In the genomic region with DNA sequence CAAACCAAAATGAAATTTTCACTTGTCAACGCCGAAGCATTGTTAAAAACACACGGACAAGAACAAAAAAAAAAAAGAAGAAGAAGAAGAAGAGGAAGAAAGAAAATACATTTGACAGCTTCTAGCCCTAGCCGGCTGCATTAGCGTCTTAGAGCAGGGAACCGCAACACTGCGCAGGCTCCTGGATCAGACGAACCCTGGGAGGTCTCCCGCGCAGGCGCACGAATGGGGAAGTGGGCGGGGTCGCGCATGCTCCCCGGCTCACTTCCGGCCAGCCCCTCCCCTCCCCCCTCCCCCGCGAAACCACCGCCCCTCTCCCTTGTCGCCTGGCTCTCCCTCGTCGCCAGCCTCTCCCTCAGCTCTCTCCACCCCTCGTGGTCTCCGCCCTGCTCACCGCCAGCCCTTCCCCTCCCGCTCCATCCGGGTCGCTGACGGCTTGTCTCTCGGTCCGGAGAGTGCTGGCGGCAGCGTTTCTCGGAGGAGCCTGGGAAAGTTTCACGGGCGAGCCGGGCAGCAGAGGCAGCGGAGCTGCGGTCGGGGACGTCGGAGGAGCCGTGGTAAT, we compare ENCODE assay signal across 8 mouse cellular contexts. TPM values are rescaled to one million over a fixed set of nuclear protein-coding genes. Genes with fewer than 3 reads are reported as not detected.
DNase-seq lines count a peak whose midpoint lies in the region; ATAC-seq lines count a peak whose summit lies in the region.

A gene (plus strand): TSS at position 318 of the 562 bp plus-strand sequence.

- H3K4me2 ChIP-seq in intestine, embryonic 14.5 days (ENCODE audit: low read length): peak within 1 kb of the TSS; percentile 73

- H3K27ac ChIP-seq in intestine, embryonic 14.5 days (ENCODE audit: low read depth): peak within 1 kb of the TSS; percentile 98

- no peaks in the 10 kb centered on the region for H3K27me3 ChIP-seq in intestine, embryonic 14.5 days (replicated peaks; ENCODE audit: control insufficient read depth, insufficient read depth, low read length)

- ATAC-seq in intestine, embryonic 14.5 days (replicated peaks; ENCODE audit: low FRiP score, low TSS enrichment, low read depth): peak; percentile 100

- peak within 1 kb of the TSS; percentile 93 for H3K9ac ChIP-seq in intestine, embryonic 14.5 days (ENCODE audit: low read length)

- under 1% methylated on average over 41 of the region's 44 CpGs for WGBS in intestine, embryonic 14.5 days

- DNase-seq in adrenal gland, adult 18-20 months (ENCODE audit: low spot score in 2 of 2): peak; percentile 96
- peak; percentile 94 for DNase-seq in embryo, embryonic 11 days
- peak; percentile 97 for DNase-seq in gastrocnemius, postnatal 25 days
- no peak for DNase-seq in intestine, embryonic 14.5 days (ENCODE audit: low spot score)
- DNase-seq in left cerebral cortex, postnatal 14 days (ENCODE audit: low spot score in 2 of 2): peak; percentile 97
- DNase-seq in mesoderm, embryonic 11.5 days (ENCODE audit: low read depth, low spot score): peak; percentile 96
- peak; percentile 92 to 93 for DNase-seq in right cerebral cortex, postnatal 36 days (ENCODE audit: low spot score in 2 of 2)
- DNase-seq in yolk sac, embryonic 10.5 days (ENCODE audit: low spot score): peak; percentile 98

- peaks cover 7% of the 10 kb centered on the region for H3K4me1 ChIP-seq in intestine, embryonic 14.5 days (replicated peaks; ENCODE audit: control insufficient read depth, insufficient read depth, low read length)

- H3K4me3 ChIP-seq in intestine, embryonic 14.5 days (ENCODE audit: low read depth, low read length): peak within 1 kb of the TSS; percentile 91

- intact Hi-C loops in left cerebral cortex, postnatal 14 days (cut with DNase I): loop anchor here (5.0 kb wide), 1 partner anchor 86 kb away; no protein-coding TSS in a partner anchor

- H3K9me3 ChIP-seq in intestine, embryonic 14.5 days (ENCODE audit: control insufficient read depth, low read length): no peaks in the 10 kb centered on the region

- 0 out of 2 replicates have a peak, but pooled peaks cover 6% of the 10 kb centered on the region for H3K36me3 ChIP-seq in intestine, embryonic 14.5 days (ENCODE audit: control insufficient read depth, insufficient read depth, low read length)

RNA-seq across cellular contexts. Expression of the gene that starts here (rescaled TPM):
- 100 to 1,000 TPM; 132 to 179 TPM for total RNA-seq in adrenal gland, adult 18-20 months (2021)
- total RNA-seq in gastrocnemius, postnatal 25 days (2021): 10 to 100 TPM; 17.5 to 20.6 TPM
- polyA plus RNA-seq in intestine, embryonic 14.5 days (2014; fragmentation: Nextera tagmentation; extraction: Ambion mirVana): 39.8 and 46.2 TPM in 2 replicates
- total RNA-seq in left cerebral cortex, postnatal 14 days (2021): 10 to 100 TPM; 38.6 to 41.8 TPM
